Mouse (Mus musculus) kidney, adult 2 months (tissue): ENCODE results near the gene Alk. TPM values are rescaled to one million over a fixed set of nuclear protein-coding genes. Genes with fewer than 3 reads are reported as not detected.

Experiments used
- DNase-seq: peaks from one replicate; pipeline ENCODE4 v3.0.0; 2021
- H3K27ac ChIP-seq: fragments of 200-500 bp; 2 replicates; pipeline ENCODE4 v1.5.1; 2012; ENCODE audit warnings: low read depth, low read length, control low read depth, inconsistent platforms; ENCODE audit not compliant: insufficient read depth
- H3K27me3 ChIP-seq: fragments of 200-500 bp; replicated peaks from 2 replicates; pipeline ENCODE4 v1.6.1; 2012; ENCODE audit warnings: mild to moderate bottlenecking, moderate library complexity, low read length, inconsistent platforms; ENCODE audit not compliant: control insufficient read depth, insufficient read depth
- H3K36me3 ChIP-seq: fragments of 200-500 bp; 2 replicates; pipeline ENCODE4 v1.6.1; 2012; ENCODE audit warnings: mild to moderate bottlenecking, moderate library complexity, low read length, inconsistent platforms; ENCODE audit not compliant: control insufficient read depth, insufficient read depth
- H3K4me1 ChIP-seq: fragments of 200-500 bp; 2 replicates; pipeline ENCODE4 v1.6.1; 2011; ENCODE audit warnings: low read length; ENCODE audit not compliant: control insufficient read depth, insufficient read depth
- H3K4me3 ChIP-seq: fragments of 200-500 bp; 2 replicates; pipeline ENCODE4 v1.5.1; 2011; ENCODE audit warnings: mild to moderate bottlenecking, low read depth, low read length, control low read depth; ENCODE audit not compliant: insufficient read depth
- CTCF ChIP-seq: fragments of 200-500 bp; conservative IDR thresholded peaks from 2 replicates; pipeline ENCODE4 v1.5.1; 2011; ENCODE audit warnings: low read depth, mild to moderate bottlenecking, control low read depth, low read length, moderate library complexity, mixed read lengths; ENCODE audit not compliant: insufficient read depth, insufficient read length
- POLR2A ChIP-seq: fragments of 200-500 bp; IDR thresholded peaks from one replicate; pipeline ENCODE4 v1.6.1; 2011; ENCODE audit warnings: low read depth, low read length, control low read depth
- WGBS: fragments of 180-500 bp; shearing (Covaris S2); methylation state at CpG from one replicate; pipeline ENCODE4 v1.1.7; 2018; 5-methylcytosine and 5-hydroxymethylcytosine counted together
- polyA plus RNA-seq: library from polyadenylated mRNA; depleted of rRNA; stranded (reverse); fragments of >200 nt; gene quantifications from 2 replicates; pipeline ENCODE4 v1.2.3, GENCODE M21; 2012

Gene Alk
- polyA plus RNA-seq, 1 experiment: 0.03 TPM

DNA sequence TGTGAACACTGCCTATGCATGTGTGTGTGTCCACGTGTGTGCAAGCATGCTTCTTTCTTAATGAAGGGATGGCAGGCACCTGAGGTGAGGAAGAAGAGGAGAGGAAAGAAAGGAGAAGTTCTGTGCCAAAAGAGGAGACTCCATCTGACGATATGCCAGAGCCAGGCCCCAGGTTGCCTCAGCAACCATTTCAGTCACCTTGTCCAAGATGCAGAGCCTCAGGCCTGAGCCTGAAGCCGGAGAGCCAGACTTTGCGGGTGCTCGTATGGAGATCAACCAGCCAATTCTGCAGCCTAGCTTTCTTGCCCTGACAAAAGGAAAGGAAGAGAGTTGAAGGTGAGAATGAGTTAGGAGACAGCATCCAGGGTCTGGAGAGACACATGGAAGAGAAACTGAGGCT lies 566.1 kb downstream of the Alk start:
- TF ChIP-seq CTCF (no peak), POLR2A (no peak)
- no peaks in the 10 kb centered on the region for H3K36me3 ChIP-seq
- DNase-seq: no peak
- H3K27ac ChIP-seq: no peak overlapping the region
- H3K4me3 ChIP-seq: no peak overlapping the region
- WGBS: 90% methylated on average over 5 of the region's 5 CpGs
- no peaks in the 10 kb centered on the region for H3K27me3 ChIP-seq
- H3K4me1 ChIP-seq: peaks cover 5% of the 10 kb centered on the region; the same call in 1 of the 2 replicates

DNA sequence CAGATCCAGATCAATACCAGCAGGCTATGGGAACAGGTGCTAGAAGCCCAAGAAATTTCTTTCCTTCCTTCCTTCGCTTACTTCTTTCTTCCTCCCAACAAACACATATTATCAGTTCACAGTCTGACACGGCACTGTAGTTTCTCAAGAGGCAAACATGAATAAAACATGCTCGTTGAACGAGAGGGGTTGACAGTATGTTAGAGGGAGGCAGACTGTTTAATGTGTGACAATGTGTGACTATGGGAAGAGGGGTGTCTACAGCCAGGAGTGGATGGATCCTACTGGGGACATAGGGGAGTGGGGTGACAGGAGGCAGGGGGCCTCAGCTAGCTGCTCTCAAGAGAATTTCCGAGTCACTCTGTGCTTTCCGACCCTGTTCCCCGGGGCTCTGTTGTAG lies 573.8 kb downstream of the Alk start:
- TF ChIP-seq POLR2A: no peak
- TF ChIP-seq CTCF: no peak
- H3K27ac ChIP-seq: no peak overlapping the region
- DNase-seq: no peak
- WGBS: 70% methylated on average over 7 of the region's 7 CpGs
- no peaks in the 10 kb centered on the region for H3K36me3 ChIP-seq
- H3K4me1 ChIP-seq: no peaks in the 10 kb centered on the region
- H3K4me3 ChIP-seq: no peak overlapping the region
- H3K27me3 ChIP-seq: no peaks in the 10 kb centered on the region

GRCm38 (mm10) chr17:72023323-72023722 lies 581.1 kb downstream of the Alk start:
- TF ChIP-seq CTCF: no peak
- TF ChIP-seq POLR2A: no peak

DNA sequence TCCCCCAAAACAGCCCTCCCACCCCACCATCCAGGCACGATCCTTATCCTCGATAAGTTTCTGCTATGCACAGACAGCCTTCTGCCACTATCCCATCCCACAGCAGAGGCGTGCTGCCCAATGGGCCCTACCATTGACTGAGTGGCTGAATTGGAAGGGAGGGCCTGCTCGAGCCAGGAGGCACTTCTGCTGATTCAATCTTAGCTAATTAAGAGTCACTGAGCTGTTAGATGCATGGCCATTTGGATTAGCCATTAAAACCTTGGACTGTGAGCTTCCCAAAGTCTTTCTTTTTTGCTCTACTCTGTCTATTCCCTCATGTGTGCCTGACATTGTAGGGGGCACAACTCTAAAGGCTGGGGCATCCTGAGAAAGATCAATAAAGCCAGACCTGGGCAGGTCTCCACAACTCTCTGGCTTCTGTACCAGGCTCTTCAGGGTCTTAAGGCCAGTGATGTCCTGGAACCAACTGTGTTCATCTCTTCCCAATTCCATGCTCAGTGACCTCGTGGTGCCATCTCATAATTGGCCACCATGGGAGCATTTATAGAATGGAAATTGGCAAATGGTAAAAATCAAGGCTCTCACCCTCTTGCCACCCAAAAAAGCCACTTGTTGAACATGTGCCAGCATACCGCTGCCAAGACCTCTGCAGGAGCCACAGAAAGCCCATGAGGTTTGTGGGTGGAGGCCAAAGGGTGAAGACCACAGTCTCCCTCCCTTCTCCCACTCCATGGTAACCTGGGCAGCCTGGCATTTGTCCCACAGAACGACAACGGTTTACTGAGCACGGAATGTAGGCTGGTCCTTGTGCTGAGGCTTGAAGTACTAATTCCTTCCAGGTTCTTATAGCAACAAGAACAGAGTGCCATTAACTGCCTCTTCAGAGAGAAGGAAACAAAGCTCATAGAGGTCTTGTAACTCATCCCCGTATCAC lies 582.4 kb downstream of the Alk start:
- peak; percentile 94 for DNase-seq
- TF ChIP-seq CTCF (no peak), POLR2A (no peak)
- Histone ChIP-seq H3K4me1 (peaks cover 25% of the 10 kb centered on the region), H3K27ac (peak overlapping the region; percentile 33), H3K4me3 (no peak overlapping the region), H3K36me3 (no peaks in the 10 kb centered on the region), H3K27me3 (no peaks in the 10 kb centered on the region)
- WGBS: 27% methylated on average over 10 of the region's 10 CpGs

More at GRCm38 (mm10) chr17:72023323-72023722, 581.1 kb downstream of the Alk start:
- no peaks in the 10 kb centered on the region for H3K36me3 ChIP-seq
- WGBS: 50% methylated on average over 9 of the region's 9 CpGs
- H3K27ac ChIP-seq: no peak overlapping the region
- peaks cover 25% of the 10 kb centered on the region for H3K4me1 ChIP-seq
- DNase-seq: no peak
- H3K27me3 ChIP-seq: no peaks in the 10 kb centered on the region
- no peak overlapping the region for H3K4me3 ChIP-seq

- DNase-seq: no peak
- Histone ChIP-seq H3K36me3 (no peaks in the 10 kb centered on the region), H3K27ac (no peak overlapping the region), H3K4me1 (peaks cover 12% of the 10 kb centered on the region; the same call in 1 of the 2 replicates), H3K27me3 (no peaks in the 10 kb centered on the region), H3K4me3 (no peak overlapping the region)
- TF ChIP-seq CTCF (no peak), POLR2A (no peak)
Measured at GRCm38 (mm10) chr17:72017329-72017728, 587.1 kb downstream of the Alk start.

- H3K36me3 ChIP-seq: no peaks in the 10 kb centered on the region
- TF ChIP-seq CTCF: no peak
- TF ChIP-seq POLR2A: no peak
- DNase-seq: no peak
- 94% methylated on average over 3 of the region's 3 CpGs for WGBS
- H3K4me3 ChIP-seq: no peak overlapping the region
- no peak overlapping the region for H3K27ac ChIP-seq
- no peaks in the 10 kb centered on the region for H3K4me1 ChIP-seq
- no peaks in the 10 kb centered on the region for H3K27me3 ChIP-seq
Measured at GRCm38 (mm10) chr17:72015253-72015652, 589.2 kb downstream of the Alk start.

GRCm38 (mm10) chr17:72012775-72013174 lies 591.7 kb downstream of the Alk start:
- no peaks in the 10 kb centered on the region for H3K36me3 ChIP-seq
- no peak overlapping the region for H3K4me3 ChIP-seq
- H3K27me3 ChIP-seq: no peaks in the 10 kb centered on the region
- TF ChIP-seq CTCF (no peak), POLR2A (no peak)
- no peak for DNase-seq
- WGBS: 56% methylated on average over 9 of the region's 9 CpGs
- H3K4me1 ChIP-seq: peaks cover 4% of the 10 kb centered on the region; the same call in 1 of the 2 replicates
- no peak overlapping the region for H3K27ac ChIP-seq
